Mouse (Mus musculus): ENCODE results near the gene Stx1b.

The Stx1b gene

GRCm38 (mm10) chr7:127817776-127818175 is 6.6 kb downstream of the Stx1b start:
- no peak for DNase-seq (ENCODE audit: low read depth, low spot score)

GRCm38 (mm10) chr7:127817053-127817452 is 7.3 kb downstream of the Stx1b start:
- no peak for DNase-seq (ENCODE audit: low read depth, low spot score)

- peak; percentile 82 for DNase-seq (ENCODE audit: low read depth, low spot score)
Observed at GRCm38 (mm10) chr7:127815954-127816821, 8.2 kb downstream of the Stx1b start.

GRCm38 (mm10) chr7:127815116-127815665 is 9.2 kb downstream of the Stx1b start:
- no peak for DNase-seq (ENCODE audit: low read depth, low spot score)

- DNase-seq (ENCODE audit: low read depth, low spot score) = no peak
Observed at GRCm38 (mm10) chr7:127814241-127814921, 10.0 kb downstream of the Stx1b start.

- DNase-seq (ENCODE audit: low read depth, low spot score) = no peak
Observed at GRCm38 (mm10) chr7:127813821-127814220, 10.5 kb downstream of the Stx1b start.

- no peak for DNase-seq (ENCODE audit: low read depth, low spot score)
Observed at GRCm38 (mm10) chr7:127812292-127812691, 12.1 kb downstream of the Stx1b start.

- DNase-seq (ENCODE audit: low read depth, low spot score) = no peak
Observed at GRCm38 (mm10) chr7:127811240-127811639, 13.1 kb downstream of the Stx1b start.

- DNase-seq (ENCODE audit: low read depth, low spot score) = peak; percentile 43
Observed at GRCm38 (mm10) chr7:127810650-127811049, 13.7 kb downstream of the Stx1b start.

GRCm38 (mm10) chr7:127809846-127810245 is 14.5 kb downstream of the Stx1b start:
- peak; percentile 48 for DNase-seq (ENCODE audit: low read depth, low spot score)

GRCm38 (mm10) chr7:127808821-127809220 is 15.5 kb downstream of the Stx1b start:
- DNase-seq (ENCODE audit: low read depth, low spot score) = no peak

- DNase-seq (ENCODE audit: low read depth, low spot score) = no peak
Observed at GRCm38 (mm10) chr7:127802313-127802712, 22.0 kb downstream of the Stx1b start.

- DNase-seq (ENCODE audit: low read depth, low spot score) = peak; percentile 34
Observed at GRCm38 (mm10) chr7:127801010-127801621, 23.2 kb downstream of the Stx1b start.

- DNase-seq (ENCODE audit: low read depth, low spot score) = peak; percentile 94
Observed at GRCm38 (mm10) chr7:127800435-127801009, 23.8 kb downstream of the Stx1b start, which contains the start of gene Hsd3b7. TSS of gene Hsd3b7 (plus strand) at chr7:127800604.

- no peak for DNase-seq (ENCODE audit: low read depth, low spot score)
Observed at GRCm38 (mm10) chr7:127799738-127800137, 24.6 kb downstream of the Stx1b start.

GRCm38 (mm10) chr7:127799211-127799610 is 25.1 kb downstream of the Stx1b start:
- DNase-seq (ENCODE audit: low read depth, low spot score) = no peak

- DNase-seq (ENCODE audit: low read depth, low spot score) = no peak
Observed at GRCm38 (mm10) chr7:127798591-127798990, 25.8 kb downstream of the Stx1b start.

GRCm38 (mm10) chr7:127797076-127797845 is 27.1 kb downstream of the Stx1b start:
- no peak for DNase-seq (ENCODE audit: low read depth, low spot score)

- DNase-seq (ENCODE audit: low read depth, low spot score) = no peak
Observed at GRCm38 (mm10) chr7:127785308-127785707, 39.0 kb downstream of the Stx1b start, which contains the start of gene Gm49388. TSS of gene Gm49388 (plus strand) at chr7:127785608.

GRCm38 (mm10) chr7:127778350-127778749 is 46.0 kb downstream of the Stx1b start:
- DNase-seq (ENCODE audit: low read depth, low spot score) = no peak
